ENCODE assay signal across 35 mouse cellular contexts in genomic region chr4:131416209-131416608, GRCm38 (mm10).
"Had no signal": no experiment of that assay in that cellular context is flagged by ENCODE, and none has a peak within 500 bp of the region (broad histone marks: within the 10 kb centered on the region; RNA-seq: fewer than 3 reads in every experiment).

No protein-coding gene starts in this region.

- H3K4me2 ChIP-seq: heart, embryonic 11.5 days; heart, embryonic 12.5 days; heart, embryonic 13.5 days; heart, embryonic 15.5 days; hindbrain, embryonic 12.5 days; hindbrain, embryonic 13.5 days; hindbrain, embryonic 14.5 days; hindbrain, embryonic 15.5 days; intestine, embryonic 15.5 days; kidney, embryonic 15.5 days had no signal

- H3K9ac ChIP-seq: heart, embryonic 12.5 days; heart, embryonic 13.5 days; heart, embryonic 15.5 days; hindbrain, embryonic 12.5 days; hindbrain, embryonic 13.5 days; hindbrain, embryonic 14.5 days; hindbrain, embryonic 15.5 days; intestine, embryonic 15.5 days; kidney, embryonic 15.5 days had no signal

- H3K4me3 ChIP-seq: heart, embryonic 10.5 days; heart, embryonic 12.5 days; heart, embryonic 13.5 days; heart, embryonic 15.5 days; hindbrain, embryonic 10.5 days; hindbrain, embryonic 12.5 days; hindbrain, embryonic 13.5 days; hindbrain, embryonic 15.5 days; intestine, embryonic 15.5 days; kidney, embryonic 15.5 days; left cerebral cortex, adult 2 months had no signal

- H3K27ac ChIP-seq: heart, embryonic 10.5 days; heart, embryonic 13.5 days; heart, embryonic 15.5 days; hindbrain, embryonic 10.5 days; hindbrain, embryonic 12.5 days; hindbrain, embryonic 13.5 days; hindbrain, embryonic 14.5 days; hindbrain, postnatal 0 days; intestine, embryonic 15.5 days; kidney, embryonic 15.5 days; kidney, postnatal 0 days; left cerebral cortex, adult 2 months had no signal

- ATAC-seq: hindbrain, embryonic 16.5 days; hindbrain, postnatal 0 days; inflammation-experienced regulatory T-cells, adult 6 months; intestine, embryonic 15.5 days; intestine, embryonic 16.5 days; intestine, postnatal 0 days had no signal

- H3K4me1 ChIP-seq: heart, embryonic 10.5 days; heart, embryonic 12.5 days; heart, embryonic 15.5 days; intestine, embryonic 15.5 days; kidney, embryonic 15.5 days had no signal

- H3K27me3 ChIP-seq: hindbrain, embryonic 12.5 days; hindbrain, embryonic 15.5 days; intestine, embryonic 15.5 days; kidney, embryonic 15.5 days had no signal

- H3K9me3 ChIP-seq: heart, embryonic 10.5 days; heart, embryonic 12.5 days; heart, embryonic 13.5 days; heart, embryonic 15.5 days; hindbrain, embryonic 10.5 days; hindbrain, embryonic 12.5 days; hindbrain, embryonic 13.5 days; hindbrain, embryonic 15.5 days; intestine, embryonic 15.5 days; kidney, embryonic 15.5 days had no signal

- H3K36me3 ChIP-seq: heart, embryonic 10.5 days; heart, embryonic 12.5 days; heart, embryonic 13.5 days; heart, embryonic 15.5 days; hindbrain, embryonic 10.5 days; hindbrain, embryonic 12.5 days; hindbrain, embryonic 13.5 days; hindbrain, embryonic 15.5 days; intestine, embryonic 15.5 days; kidney, embryonic 15.5 days had no signal

- DNase-seq: heart, postnatal 10 days; heart, postnatal 14 days; heart, postnatal 36 days; heart, postnatal 4 days; kidney, adult 11 months; kidney, adult 18-20 months; kidney, adult 2 months; kidney, adult 8-10 months; kidney, adult 9 months; kidney, postnatal 10 days; kidney, postnatal 14 days; kidney, postnatal 25 days; kidney, postnatal 36 days; kidney, postnatal 4 days; layer of hippocampus, adult 9-11 months; layer of hippocampus, postnatal 36 days had no signal
